Mouse (Mus musculus) neural tube, embryonic 15.5 days (tissue): Measurements from ENCODE around the gene Hspd1. TPM values are rescaled to one million over a fixed set of nuclear protein-coding genes. Genes with fewer than 3 reads are reported as not detected.

Source experiments
- ATAC-seq: fragments of 200-750 bp; cut with Nextera tagmentation; 2 replicates; pipeline ENCODE4 v1.8.0; 2017; ENCODE audit warnings: mild to moderate bottlenecking, moderate TSS enrichment, moderate library complexity; ENCODE audit not compliant: low FRiP score
- H3K27ac ChIP-seq: fragments of 300-500 bp; sonication (generic); replicated peaks from 2 replicates; pipeline ENCODE4 v1.5.1; 2015; ENCODE audit warnings: mild to moderate bottlenecking, inconsistent platforms
- H3K27me3 ChIP-seq: fragments of 300-500 bp; sonication (generic); replicated peaks from 2 replicates; pipeline ENCODE4 v1.6.1; 2015; ENCODE audit warnings: inconsistent platforms
- H3K36me3 ChIP-seq: fragments of 300-500 bp; sonication (generic); 2 replicates; pipeline ENCODE4 v1.6.1; 2015; ENCODE audit warnings: inconsistent platforms
- H3K4me1 ChIP-seq: fragments of 300-500 bp; sonication (generic); 2 replicates; pipeline ENCODE4 v1.6.1; 2015; ENCODE audit warnings: inconsistent platforms
- H3K4me2 ChIP-seq: fragments of 300-500 bp; sonication (generic); 2 replicates; pipeline ENCODE4 v1.6.1; 2015; ENCODE audit warnings: inconsistent platforms, mild to moderate bottlenecking, moderate library complexity
- H3K4me3 ChIP-seq: fragments of 300-500 bp; sonication (generic); replicated peaks from 2 replicates; pipeline ENCODE4 v1.5.1; 2015; ENCODE audit warnings: mild to moderate bottlenecking, inconsistent platforms
- H3K9ac ChIP-seq: fragments of 300-500 bp; sonication (generic); replicated peaks from 2 replicates; pipeline ENCODE4 v1.6.1; 2015; ENCODE audit warnings: mild to moderate bottlenecking, inconsistent platforms
- H3K9me3 ChIP-seq: fragments of 300-500 bp; sonication (generic); replicated peaks from 2 replicates; pipeline ENCODE4 v1.6.1; 2016; ENCODE audit warnings: inconsistent platforms
- WGBS: fragments of 180-500 bp; shearing (Covaris S2); methylation state at CpG from one replicate; pipeline ENCODE4 v1.1.7; 2015; ENCODE audit warnings: mixed read lengths; 5-methylcytosine and 5-hydroxymethylcytosine counted together
- polyA plus RNA-seq: library from polyadenylated mRNA; unstranded; fragments of >200 nt; fragmentation: Nextera tagmentation; extraction: Ambion mirVana; gene quantifications from 2 replicates; pipeline ENCODE4 v1.2.1, GENCODE M21; 2015

Hspd1 gene
- polyA plus RNA-seq, 1 experiment from 2014 or later: 280 TPM

GRCm38 (mm10) chr1:55123046-55123445 lies 35.0 kb upstream of the Hspd1 start:
- WGBS: 86% methylated on average over 5 of the region's 5 CpGs
- no peaks in the 10 kb centered on the region for H3K9me3 ChIP-seq

DNA sequence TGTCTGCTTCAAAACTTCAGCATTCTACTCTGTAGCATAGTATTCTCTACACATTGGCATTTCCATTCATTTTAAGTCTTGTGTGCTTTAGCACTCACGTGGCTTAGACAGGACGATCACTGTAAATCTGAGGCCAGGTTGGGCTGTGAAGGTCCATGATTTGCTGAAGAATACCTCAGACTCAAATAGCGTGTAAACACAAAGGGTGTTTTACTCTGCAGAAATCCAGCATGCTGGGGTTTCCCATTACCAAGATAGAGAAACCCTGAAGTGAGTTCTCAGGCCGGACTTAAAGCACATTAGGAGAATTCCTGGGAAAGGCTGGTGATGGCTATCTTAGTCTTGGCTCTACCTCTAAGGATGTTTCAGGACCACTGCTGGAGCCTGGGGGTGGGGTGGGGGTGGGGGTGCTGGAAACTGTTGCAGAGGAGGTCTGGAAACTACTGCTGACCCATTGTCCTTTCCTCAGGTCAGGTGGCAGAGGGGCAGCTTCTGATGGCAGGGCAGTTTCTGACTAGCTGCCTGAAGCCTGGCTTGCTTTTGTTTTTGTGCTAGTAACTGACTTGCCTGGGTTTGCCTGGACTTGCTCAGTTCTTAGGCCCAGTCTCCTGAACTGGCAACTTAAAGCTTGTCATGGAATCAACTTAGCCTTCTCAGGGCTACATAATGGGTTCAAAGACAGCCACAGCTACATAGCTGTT lies 21.2 kb upstream of the Hspd1 start:
- Histone ChIP-seq H3K36me3 (no peaks in the 10 kb centered on the region), H3K9me3 (no peaks in the 10 kb centered on the region), H3K4me2 (no peak overlapping the region), H3K27me3 (no peaks in the 10 kb centered on the region), H3K4me1 (no peaks in the 10 kb centered on the region), H3K9ac (no peak overlapping the region), H3K4me3 (no peak overlapping the region), H3K27ac (no peak overlapping the region)
- ATAC-seq: no peak
- WGBS: 94% methylated on average over 4 of the region's 4 CpGs

More at GRCm38 (mm10) chr1:55123046-55123445, 35.0 kb upstream of the Hspd1 start:
- no peak overlapping the region for H3K4me3 ChIP-seq
- no peaks in the 10 kb centered on the region for H3K4me1 ChIP-seq
- no peaks in the 10 kb centered on the region for H3K36me3 ChIP-seq
- no peaks in the 10 kb centered on the region for H3K27me3 ChIP-seq
- H3K27ac ChIP-seq: no peak overlapping the region
- no peak overlapping the region for H3K4me2 ChIP-seq
- no peak overlapping the region for H3K9ac ChIP-seq
- no peak for ATAC-seq

DNA sequence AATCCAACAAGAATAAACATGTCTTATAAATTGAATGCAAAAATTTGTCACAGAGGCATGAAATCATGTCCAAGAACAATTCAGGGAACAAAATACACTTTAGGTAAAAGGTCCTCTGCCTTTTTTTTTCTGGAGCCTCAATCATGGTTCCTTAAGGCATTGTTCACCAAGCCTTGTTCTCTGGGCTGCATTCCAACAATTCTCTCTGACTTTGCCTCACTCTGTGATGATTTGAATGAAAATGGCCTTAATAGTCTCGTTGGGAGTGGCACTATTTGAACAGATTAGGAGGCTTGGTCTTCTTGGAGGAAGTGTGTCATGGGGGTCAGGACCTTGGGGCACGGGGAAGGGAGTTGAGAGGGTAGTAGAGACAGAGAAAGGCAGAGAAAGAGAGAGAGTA lies 20.4 kb upstream of the Hspd1 start:
- ATAC-seq: no peak
- 32% methylated on average over 2 of the region's 2 CpGs for WGBS

GRCm38 (mm10) chr1:55107644-55108043 lies 19.6 kb upstream of the Hspd1 start:
- Histone ChIP-seq H3K9ac (no peak overlapping the region), H3K27ac (no peak overlapping the region), H3K27me3 (no peaks in the 10 kb centered on the region), H3K4me3 (no peak overlapping the region), H3K9me3 (no peaks in the 10 kb centered on the region), H3K4me2 (no peak overlapping the region), H3K4me1 (no peaks in the 10 kb centered on the region), H3K36me3 (no peaks in the 10 kb centered on the region)
- no peak for ATAC-seq
- WGBS: 82% methylated on average over 1 of the region's 1 CpGs

More for the DNA sequence above, 20.4 kb upstream of the Hspd1 start:
- no peak overlapping the region for H3K9ac ChIP-seq
- no peak overlapping the region for H3K4me2 ChIP-seq
- no peaks in the 10 kb centered on the region for H3K27me3 ChIP-seq
- no peak overlapping the region for H3K27ac ChIP-seq
- no peaks in the 10 kb centered on the region for H3K9me3 ChIP-seq
- H3K4me1 ChIP-seq: no peaks in the 10 kb centered on the region
- H3K36me3 ChIP-seq: no peaks in the 10 kb centered on the region
- H3K4me3 ChIP-seq: no peak overlapping the region

DNA sequence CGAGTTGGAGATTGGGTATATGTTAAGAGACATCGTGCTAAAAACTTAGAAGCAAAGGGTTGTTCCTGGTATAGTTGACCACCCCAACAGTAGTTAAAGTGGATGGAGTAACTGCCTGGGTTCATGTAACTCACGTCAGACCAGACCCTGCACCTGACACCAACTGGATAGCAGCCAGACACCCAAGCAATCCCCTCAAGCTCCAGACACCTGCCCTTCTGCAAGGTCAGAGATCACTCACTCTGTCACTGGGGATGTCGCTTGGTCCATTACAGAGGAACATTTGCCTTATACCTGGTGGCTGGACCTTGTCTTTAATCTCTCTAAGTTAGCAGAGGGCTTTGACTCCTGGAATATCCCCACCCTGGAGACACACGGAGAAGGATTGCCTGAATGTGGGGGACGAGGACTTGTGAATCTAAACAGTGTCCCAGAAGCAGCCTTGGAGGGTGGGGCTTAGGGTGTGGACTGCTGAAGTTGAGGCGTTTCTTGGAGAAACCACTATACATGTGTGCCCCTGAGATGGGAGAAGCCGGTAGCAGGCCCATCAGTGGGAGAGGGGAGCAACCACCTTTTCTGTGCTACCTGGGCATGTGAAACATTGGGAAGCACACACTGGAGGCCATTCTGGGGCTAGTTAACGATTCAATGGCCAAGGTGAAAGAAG lies 19.0 kb upstream of the Hspd1 start:
- no peak overlapping the region for H3K9ac ChIP-seq
- H3K27ac ChIP-seq: no peak overlapping the region
- no peak overlapping the region for H3K4me3 ChIP-seq
- H3K4me1 ChIP-seq: no peaks in the 10 kb centered on the region
- no peaks in the 10 kb centered on the region for H3K27me3 ChIP-seq
- H3K9me3 ChIP-seq: no peaks in the 10 kb centered on the region
- WGBS: 91% methylated on average over 9 of the region's 9 CpGs
- H3K4me2 ChIP-seq: no peak overlapping the region
- ATAC-seq: no peak
- no peaks in the 10 kb centered on the region for H3K36me3 ChIP-seq

DNA sequence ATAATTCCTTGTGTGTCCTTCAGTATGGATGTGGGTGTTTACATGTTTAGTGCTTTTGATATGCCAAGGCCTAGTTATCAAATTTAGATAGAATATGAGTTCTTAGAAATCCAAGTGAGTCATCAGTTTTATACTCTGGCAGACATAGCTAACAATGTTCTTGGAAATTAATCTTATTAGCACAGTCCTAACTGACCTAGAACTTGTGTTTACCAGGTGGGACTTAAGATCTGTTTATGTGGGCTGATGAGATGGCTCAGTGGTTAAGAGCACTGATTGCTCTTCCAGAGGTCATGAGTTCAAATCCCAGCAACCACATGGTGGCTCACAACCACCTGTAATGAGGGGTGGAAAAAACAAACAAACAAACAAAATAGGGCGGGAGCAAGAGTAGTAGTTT lies 4.4 kb upstream of the Hspd1 start:
- H3K27me3 ChIP-seq: no peaks in the 10 kb centered on the region
- no peak overlapping the region for H3K27ac ChIP-seq
- H3K4me3 ChIP-seq: no peak overlapping the region
- H3K9ac ChIP-seq: no peak overlapping the region
- H3K36me3 ChIP-seq: peaks cover 14% of the 10 kb centered on the region
- 93% methylated on average over 1 of the region's 1 CpGs for whole genome bisulfite sequencing
- H3K4me2 ChIP-seq: no peak overlapping the region
- no peaks in the 10 kb centered on the region for H3K9me3 ChIP-seq
- no peak for ATAC-seq
- peaks cover 15% of the 10 kb centered on the region for H3K4me1 ChIP-seq

GRCm38 (mm10) chr1:55092056-55092455 lies 4.0 kb upstream of the Hspd1 start:
- Histone ChIP-seq H3K9me3 (no peaks in the 10 kb centered on the region), H3K36me3 (peaks cover 14% of the 10 kb centered on the region), H3K4me1 (peaks cover 15% of the 10 kb centered on the region), H3K4me2 (no peak overlapping the region), H3K4me3 (no peak overlapping the region), H3K27me3 (no peaks in the 10 kb centered on the region), H3K27ac (no peak overlapping the region), H3K9ac (no peak overlapping the region)
- WGBS: 87% methylated on average over 2 of the region's 2 CpGs
- ATAC-seq: no peak

GRCm38 (mm10) chr1:55089498-55090064 lies 1.5 kb upstream of the Hspd1 start:
- H3K4me3 ChIP-seq: peak overlapping the region; percentile 75
- 90% methylated on average over 5 of the region's 5 CpGs for WGBS

GRCm38 (mm10) chr1:55088611-55089497 lies 811 bp upstream of the Hspd1 start:
- H3K36me3 ChIP-seq: peaks cover 24% of the 10 kb centered on the region
- WGBS: 12% methylated on average over 16 of the region's 16 CpGs
- peak overlapping the region; percentile 89 for H3K27ac ChIP-seq
- no peak for ATAC-seq
- H3K27me3 ChIP-seq: no peaks in the 10 kb centered on the region
- peak overlapping the region; percentile 87 for H3K9ac ChIP-seq
- H3K4me3 ChIP-seq: peak overlapping the region; percentile 75
- H3K4me1 ChIP-seq: peaks cover 43% of the 10 kb centered on the region
- peak overlapping the region; percentile 77 for H3K4me2 ChIP-seq
- H3K9me3 ChIP-seq: no peaks in the 10 kb centered on the region

More at GRCm38 (mm10) chr1:55089498-55090064, 1.5 kb upstream of the Hspd1 start:
- Histone ChIP-seq H3K4me2 (peak overlapping the region; percentile 77), H3K27me3 (no peaks in the 10 kb centered on the region), H3K4me1 (peaks cover 37% of the 10 kb centered on the region), H3K27ac (no peak overlapping the region), H3K9ac (no peak overlapping the region), H3K9me3 (no peaks in the 10 kb centered on the region), H3K36me3 (peaks cover 19% of the 10 kb centered on the region)
- ATAC-seq: no peak

DNA sequence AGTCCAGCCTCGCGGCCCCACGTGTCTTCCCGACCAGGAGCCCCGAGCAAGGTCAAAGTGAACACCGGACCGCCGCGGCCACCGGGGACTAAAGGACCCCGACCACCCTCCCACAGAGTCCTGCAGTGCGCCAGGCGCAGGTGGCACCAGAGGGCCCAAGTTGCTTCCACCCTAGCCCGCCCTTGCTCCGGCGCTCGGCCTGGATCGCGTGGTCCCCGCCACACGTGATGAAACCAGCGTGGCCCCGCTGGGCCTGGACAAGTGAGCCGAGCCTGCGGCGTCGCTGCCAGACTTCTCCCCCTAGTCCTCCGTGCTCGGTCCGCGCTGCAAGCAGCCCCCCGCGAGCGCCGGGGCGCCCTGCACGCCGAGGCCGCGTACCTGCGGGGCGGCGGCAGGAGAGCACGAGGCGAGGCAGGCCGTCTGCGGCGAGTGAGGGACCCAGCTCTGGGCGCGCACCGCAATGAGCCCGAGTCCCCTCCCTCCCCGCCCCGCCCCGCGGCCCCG lies 590 bp downstream of the Hspd1 start:
- Histone ChIP-seq H3K4me3 (peak overlapping the region; percentile 75), H3K27me3 (no peaks in the 10 kb centered on the region), H3K27ac (peak overlapping the region; percentile 89), H3K4me2 (peak overlapping the region; percentile 77), H3K9me3 (no peaks in the 10 kb centered on the region), H3K4me1 (peaks cover 44% of the 10 kb centered on the region), H3K9ac (peak overlapping the region; percentile 84), H3K36me3 (peaks cover 36% of the 10 kb centered on the region)
- under 1% methylated on average over 38 of the region's 57 CpGs for WGBS
- ATAC-seq: peak; percentile 60

DNA sequence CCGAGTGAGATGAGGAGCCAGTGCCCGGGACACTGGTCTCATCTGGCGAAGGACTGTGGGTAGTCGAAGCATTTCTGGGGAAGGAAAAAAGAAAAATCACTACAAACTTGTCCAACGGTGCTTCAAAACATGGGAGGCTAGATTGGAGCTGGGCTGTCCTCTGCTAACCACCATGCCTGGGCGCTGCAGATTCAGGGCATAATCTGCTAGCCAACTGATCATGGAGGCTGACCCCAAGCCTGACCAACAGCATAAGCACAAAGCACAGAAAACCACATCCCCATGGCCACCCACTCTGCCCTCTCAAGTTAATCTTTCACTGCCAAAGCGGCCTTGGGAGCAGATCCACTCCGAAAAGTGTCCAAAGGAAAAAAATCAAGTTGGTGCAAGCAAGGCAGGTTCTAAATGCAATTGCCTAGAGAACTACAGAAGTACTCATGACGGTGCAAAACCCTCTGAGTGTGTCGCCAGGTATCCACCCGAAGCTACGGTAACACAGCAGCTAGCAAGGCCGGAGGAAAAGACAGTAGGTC lies 1.1 kb downstream of the Hspd1 start:
- 3% methylated on average over 13 of the region's 13 CpGs for WGBS
- H3K9me3 ChIP-seq: no peaks in the 10 kb centered on the region
- peak; percentile 6; the same call in 1 of the 2 replicates for ATAC-seq
- peak overlapping the region; percentile 75 for H3K4me3 ChIP-seq
- peaks cover 36% of the 10 kb centered on the region for H3K36me3 ChIP-seq
- H3K4me1 ChIP-seq: peaks cover 44% of the 10 kb centered on the region
- H3K27ac ChIP-seq: peak overlapping the region; percentile 89
- H3K27me3 ChIP-seq: no peaks in the 10 kb centered on the region
- peak overlapping the region; percentile 84 for H3K9ac ChIP-seq
- peak overlapping the region; percentile 77 for H3K4me2 ChIP-seq
